Mouse (Mus musculus) midbrain, embryonic 12.5 days (tissue): ENCODE results near the gene Cacfd1. TPM values are rescaled to one million over a fixed set of nuclear protein-coding genes. Genes with fewer than 3 reads are reported as not detected.

ENCODE experiments used
- ATAC-seq: fragments of 200-750 bp; cut with Nextera tagmentation; 2 replicates; pipeline ENCODE4 v1.8.0; 2017; ENCODE audit warnings: low read depth, moderate TSS enrichment, moderate library complexity; ENCODE audit not compliant: low FRiP score
- H3K27ac ChIP-seq: fragments of 300-500 bp; sonication (generic); replicated peaks from 2 replicates; pipeline ENCODE4 v1.5.1; 2016; ENCODE audit warnings: mild to moderate bottlenecking
- H3K27me3 ChIP-seq: fragments of 300-500 bp; sonication (generic); 2 replicates; pipeline ENCODE4 v1.6.1; 2016; ENCODE audit warnings: mild to moderate bottlenecking
- H3K36me3 ChIP-seq: fragments of 300-500 bp; sonication (generic); 2 replicates; pipeline ENCODE4 v1.6.1; 2016
- H3K4me1 ChIP-seq: fragments of 300-500 bp; sonication (generic); 2 replicates; pipeline ENCODE4 v1.6.1; 2016
- H3K4me2 ChIP-seq: fragments of 300-500 bp; sonication (generic); replicated peaks from 2 replicates; pipeline ENCODE4 v1.6.1; 2016; ENCODE audit warnings: mild to moderate bottlenecking, moderate library complexity
- H3K4me3 ChIP-seq: fragments of 300-500 bp; sonication (generic); 2 replicates; pipeline ENCODE4 v1.5.1; 2016; ENCODE audit warnings: mild to moderate bottlenecking
- H3K9ac ChIP-seq: fragments of 300-500 bp; sonication (generic); replicated peaks from 2 replicates; pipeline ENCODE4 v1.6.1; 2016; ENCODE audit warnings: mild to moderate bottlenecking, moderate library complexity
- H3K9me3 ChIP-seq: fragments of 300-500 bp; sonication (generic); 2 replicates; pipeline ENCODE4 v1.6.1; 2016; ENCODE audit warnings: mild to moderate bottlenecking
- WGBS: fragments of 180-500 bp; shearing (Covaris S2); methylation state at CpG from one replicate; pipeline ENCODE4 v1.1.7; 2016; 5-methylcytosine and 5-hydroxymethylcytosine counted together
- polyA plus RNA-seq: library from polyadenylated mRNA; unstranded; fragments of >200 nt; fragmentation: Nextera tagmentation; extraction: Ambion mirVana; gene quantifications from 2 replicates; pipeline ENCODE4 v1.2.1, GENCODE M21; 2016

Cacfd1 gene
- polyA plus RNA-seq, 1 experiment from 2014 or later, result 116 TPM

- no peaks in the 10 kb centered on the region for H3K4me1 ChIP-seq
- 94% methylated on average over 7 of the region's 7 CpGs for WGBS
Measured at GRCm38 (mm10) chr2:26997993-26998392, 11.7 kb upstream of the Cacfd1 start.

GRCm38 (mm10) chr2:27006255-27006654, 3.5 kb upstream of the Cacfd1 start:
- Histone ChIP-seq H3K36me3 (no peaks in the 10 kb centered on the region), H3K4me2 (no peak overlapping the region), H3K27ac (no peak overlapping the region), H3K4me1 (peaks cover 16% of the 10 kb centered on the region), H3K9ac (no peak overlapping the region), H3K9me3 (no peaks in the 10 kb centered on the region), H3K27me3 (no peaks in the 10 kb centered on the region), H3K4me3 (no peak overlapping the region)
- ATAC-seq, result no peak
- WGBS, result 77% methylated on average over 4 of the region's 4 CpGs

More at GRCm38 (mm10) chr2:26997993-26998392, 11.7 kb upstream of the Cacfd1 start:
- no peaks in the 10 kb centered on the region for H3K27me3 ChIP-seq
- no peak overlapping the region for H3K4me2 ChIP-seq
- H3K4me3 ChIP-seq, result no peak overlapping the region
- H3K36me3 ChIP-seq, result no peaks in the 10 kb centered on the region
- H3K27ac ChIP-seq, result no peak overlapping the region
- no peaks in the 10 kb centered on the region for H3K9me3 ChIP-seq
- H3K9ac ChIP-seq, result no peak overlapping the region
- ATAC-seq, result no peak

GRCm38 (mm10) chr2:27007701-27008100, 2.0 kb upstream of the Cacfd1 start:
- no peak overlapping the region for H3K27ac ChIP-seq
- H3K9ac ChIP-seq, result no peak overlapping the region
- WGBS, result 71% methylated on average over 7 of the region's 7 CpGs
- H3K27me3 ChIP-seq, result no peaks in the 10 kb centered on the region
- no peaks in the 10 kb centered on the region for H3K9me3 ChIP-seq
- H3K4me3 ChIP-seq, result no peak overlapping the region
- ATAC-seq, result no peak
- no peaks in the 10 kb centered on the region for H3K36me3 ChIP-seq
- peaks cover 21% of the 10 kb centered on the region for H3K4me1 ChIP-seq
- H3K4me2 ChIP-seq, result no peak overlapping the region

GRCm38 (mm10) chr2:27017802-27018201, 8.1 kb downstream of the Cacfd1 start:
- Histone ChIP-seq H3K27me3 (no peaks in the 10 kb centered on the region), H3K9ac (no peak overlapping the region), H3K4me2 (no peak overlapping the region), H3K27ac (no peak overlapping the region), H3K4me1 (no peaks in the 10 kb centered on the region), H3K36me3 (peaks cover 67% of the 10 kb centered on the region), H3K4me3 (no peak overlapping the region), H3K9me3 (no peaks in the 10 kb centered on the region)
- WGBS, result 57% methylated on average over 5 of the region's 5 CpGs
- ATAC-seq, result no peak

DNA sequence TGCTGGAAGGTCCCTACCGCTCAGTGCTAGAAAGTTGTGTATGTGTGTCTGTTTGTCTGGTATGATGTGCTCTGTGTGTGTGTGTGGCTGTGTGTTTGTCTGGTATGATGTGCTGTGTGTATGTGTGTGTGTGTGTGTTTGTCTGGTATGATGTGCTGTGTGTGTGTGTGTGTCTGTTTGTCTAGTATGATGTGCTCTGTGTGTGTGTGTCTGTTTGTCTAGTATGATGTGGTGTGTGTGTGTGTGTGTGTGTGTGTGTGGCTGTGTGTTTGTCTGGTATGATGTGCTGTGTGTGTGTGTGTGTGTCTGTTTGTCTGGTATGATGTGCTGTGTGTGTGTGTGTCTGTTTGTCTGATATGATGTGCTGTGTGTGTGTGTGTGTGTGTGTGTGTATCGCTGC, 9.8 kb downstream of the Cacfd1 start:
- Histone ChIP-seq H3K4me3 (no peak overlapping the region), H3K36me3 (peaks cover 56% of the 10 kb centered on the region), H3K27ac (no peak overlapping the region), H3K27me3 (no peaks in the 10 kb centered on the region), H3K4me2 (no peak overlapping the region), H3K4me1 (no peaks in the 10 kb centered on the region), H3K9me3 (no peaks in the 10 kb centered on the region), H3K9ac (no peak overlapping the region)
- no peak for ATAC-seq
- 98% methylated on average over 2 of the region's 2 CpGs for WGBS

GRCm38 (mm10) chr2:27021103-27021502, 11.4 kb downstream of the Cacfd1 start:
- H3K9ac ChIP-seq, result no peak overlapping the region
- H3K27me3 ChIP-seq, result 0 out of 2 replicates have a peak, but pooled peaks cover 4% of the 10 kb centered on the region
- no peak for ATAC-seq
- H3K4me1 ChIP-seq, result no peaks in the 10 kb centered on the region
- H3K4me3 ChIP-seq, result no peak overlapping the region
- peaks cover 41% of the 10 kb centered on the region for H3K36me3 ChIP-seq
- H3K27ac ChIP-seq, result no peak overlapping the region
- 67% methylated on average over 1 of the region's 1 CpGs for WGBS
- no peaks in the 10 kb centered on the region for H3K9me3 ChIP-seq
- no peak overlapping the region for H3K4me2 ChIP-seq

- H3K4me2 ChIP-seq, result no peak overlapping the region
- no peak overlapping the region for H3K4me3 ChIP-seq
- H3K9ac ChIP-seq, result no peak overlapping the region
- H3K4me1 ChIP-seq, result 0 out of 2 replicates have a peak, but pooled peaks cover 6% of the 10 kb centered on the region
- peaks cover 25% of the 10 kb centered on the region for H3K36me3 ChIP-seq
- no peak for ATAC-seq
- no peak overlapping the region for H3K27ac ChIP-seq
- peaks cover 4% of the 10 kb centered on the region; the same call in 1 of the 2 replicates for H3K27me3 ChIP-seq
- WGBS, result 89% methylated on average over 6 of the region's 6 CpGs
- H3K9me3 ChIP-seq, result no peaks in the 10 kb centered on the region
Measured at GRCm38 (mm10) chr2:27022612-27023011, 12.9 kb downstream of the Cacfd1 start.

DNA sequence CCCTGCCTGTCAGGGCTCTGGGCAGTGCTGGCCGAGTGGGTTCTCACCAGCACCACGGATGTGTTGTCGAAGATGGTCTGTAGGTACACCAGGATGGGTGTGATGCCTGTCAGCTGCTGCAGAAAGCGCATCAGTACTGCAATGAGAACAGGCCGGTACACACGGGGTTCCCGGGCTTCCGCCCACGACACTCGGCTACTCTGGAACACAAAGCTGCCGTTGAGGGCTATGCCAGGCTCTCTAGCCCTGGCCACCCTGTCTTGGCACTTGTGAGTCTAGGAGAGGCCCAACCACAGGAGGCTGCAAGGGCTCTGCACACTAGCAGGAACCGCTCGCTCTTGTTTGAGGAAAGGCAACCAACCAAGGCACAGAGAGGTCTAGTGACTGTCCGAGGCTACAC, 14.4 kb downstream of the Cacfd1 start:
- H3K27ac ChIP-seq, result no peak overlapping the region
- 87% methylated on average over 14 of the region's 14 CpGs for WGBS
- H3K4me2 ChIP-seq, result no peak overlapping the region
- H3K27me3 ChIP-seq, result peaks cover 15% of the 10 kb centered on the region
- H3K9ac ChIP-seq, result no peak overlapping the region
- H3K9me3 ChIP-seq, result no peaks in the 10 kb centered on the region
- no peak for ATAC-seq
- H3K4me1 ChIP-seq, result 0 out of 2 replicates have a peak, but pooled peaks cover 10% of the 10 kb centered on the region
- H3K4me3 ChIP-seq, result no peak overlapping the region
- H3K36me3 ChIP-seq, result peaks cover 10% of the 10 kb centered on the region

DNA sequence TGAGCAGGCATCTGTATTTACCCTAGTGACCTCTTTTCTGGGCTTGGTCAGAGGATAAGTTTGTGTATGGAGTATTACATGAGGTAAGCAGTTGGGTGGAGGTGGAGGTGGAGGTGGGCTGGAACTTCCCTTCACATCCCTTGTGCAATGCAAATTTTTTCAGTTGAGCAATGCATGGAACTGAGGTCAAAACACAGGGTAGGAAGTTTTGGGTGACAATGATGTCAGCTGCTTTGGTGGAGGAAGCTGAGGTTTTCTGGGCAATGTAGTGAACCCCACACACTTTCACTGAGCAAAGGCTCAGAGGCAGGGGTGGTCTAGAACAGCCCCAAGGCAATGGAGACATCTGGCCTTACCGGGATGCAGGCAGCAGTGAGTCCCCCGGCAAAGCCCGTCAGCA, 15.8 kb downstream of the Cacfd1 start:
- no peaks in the 10 kb centered on the region for H3K36me3 ChIP-seq
- 90% methylated on average over 3 of the region's 3 CpGs for WGBS
- H3K4me3 ChIP-seq, result no peak overlapping the region
- H3K4me2 ChIP-seq, result no peak overlapping the region
- no peaks in the 10 kb centered on the region for H3K9me3 ChIP-seq
- H3K27me3 ChIP-seq, result peaks cover 24% of the 10 kb centered on the region
- H3K9ac ChIP-seq, result no peak overlapping the region
- no peak for ATAC-seq
- H3K4me1 ChIP-seq, result 0 out of 2 replicates have a peak, but pooled peaks cover 10% of the 10 kb centered on the region
- H3K27ac ChIP-seq, result no peak overlapping the region

GRCm38 (mm10) chr2:27026332-27026731, 16.6 kb downstream of the Cacfd1 start:
- Histone ChIP-seq H3K27ac (no peak overlapping the region), H3K36me3 (no peaks in the 10 kb centered on the region), H3K9me3 (no peaks in the 10 kb centered on the region), H3K4me3 (no peak overlapping the region), H3K4me1 (0 out of 2 replicates have a peak, but pooled peaks cover 10% of the 10 kb centered on the region), H3K27me3 (peaks cover 26% of the 10 kb centered on the region), H3K9ac (no peak overlapping the region), H3K4me2 (no peak overlapping the region)
- ATAC-seq, result no peak
- 91% methylated on average over 3 of the region's 3 CpGs for WGBS

DNA sequence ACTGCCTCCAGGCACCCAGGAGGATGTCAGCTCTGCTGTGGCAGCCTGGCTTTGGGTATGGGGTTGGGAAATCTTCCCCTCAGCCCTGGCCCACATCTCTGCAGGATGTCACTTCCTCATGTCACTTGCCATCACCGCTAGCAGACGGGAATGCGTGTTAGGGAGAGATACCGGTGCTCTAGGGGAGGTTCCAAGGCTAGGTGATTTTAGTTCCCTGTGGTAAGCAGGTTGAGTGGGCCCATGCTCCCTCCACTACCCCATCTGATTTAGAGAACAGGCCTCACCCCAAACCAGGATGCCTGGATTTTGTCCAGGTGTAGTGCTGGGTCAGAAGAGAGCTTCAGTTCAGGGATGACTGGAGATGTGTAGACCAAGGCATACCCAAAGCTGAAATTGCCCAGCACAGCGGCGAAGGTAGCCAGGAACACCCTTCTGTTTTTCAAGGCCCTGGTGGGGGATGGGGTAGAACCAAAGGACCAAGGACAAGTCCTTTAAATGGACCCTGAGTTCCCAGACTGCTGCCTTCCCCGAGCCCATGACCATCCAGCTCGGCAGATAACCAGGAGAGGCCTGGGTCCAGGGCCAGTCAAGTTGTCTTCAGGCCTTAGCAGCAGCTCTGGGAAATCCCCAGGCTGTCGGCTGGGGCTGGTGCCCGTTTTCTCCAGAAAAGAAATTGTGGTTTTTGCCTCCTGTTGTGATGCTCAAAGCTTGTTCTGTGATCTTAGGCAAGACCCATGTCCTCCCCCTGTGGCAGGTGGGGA, 17.3 kb downstream of the Cacfd1 start:
- H3K9ac ChIP-seq, result no peak overlapping the region
- H3K27ac ChIP-seq, result no peak overlapping the region
- no peaks in the 10 kb centered on the region for H3K9me3 ChIP-seq
- WGBS, result 70% methylated on average over 10 of the region's 10 CpGs
- peak overlapping the region; percentile 61 for H3K4me2 ChIP-seq
- H3K4me1 ChIP-seq, result 0 out of 2 replicates have a peak, but pooled peaks cover 10% of the 10 kb centered on the region
- peaks cover 26% of the 10 kb centered on the region for H3K27me3 ChIP-seq
- no peak for ATAC-seq
- no peaks in the 10 kb centered on the region for H3K36me3 ChIP-seq
- H3K4me3 ChIP-seq, result peak overlapping the region; percentile 39

GRCm38 (mm10) chr2:27027618-27028436, 18.1 kb downstream of the Cacfd1 start, which contains the start of gene Slc2a6:
Gene Slc2a6 (minus strand): TSS chr2:27027998.
- Histone ChIP-seq H3K36me3 (no peaks in the 10 kb centered on the region), H3K27me3 (peaks cover 26% of the 10 kb centered on the region), H3K4me1 (0 out of 2 replicates have a peak, but pooled peaks cover 10% of the 10 kb centered on the region), H3K27ac (no peak within 1 kb of the TSS), H3K9ac (peak within 1 kb of the TSS; percentile 49), H3K9me3 (no peaks in the 10 kb centered on the region), H3K4me2 (peak within 1 kb of the TSS; percentile 61), H3K4me3 (peak within 1 kb of the TSS; percentile 39)
- 2% methylated on average over 38 of the region's 38 CpGs for WGBS
- peak; percentile 98 for ATAC-seq
